Comparison of ENCODE assay signal across 21 mouse cellular contexts in genomic region chr7:112310017-112310360, GRCm38 (mm10).
DNase-seq lines count a peak whose midpoint lies in the region; ATAC-seq and TF ChIP-seq lines count a peak whose summit lies in the region.
"Had no signal": no experiment of that assay in that cellular context is flagged by ENCODE, and none has a peak within 500 bp of the region (broad histone marks: within the 10 kb centered on the region; RNA-seq: fewer than 3 reads in every experiment).

No protein-coding gene starts in this region.

- no peak for DNase-seq in heart, adult 9 months (ENCODE audit: low spot score in 2 of 2)
- peak; percentile 47 for DNase-seq in kidney, postnatal 14 days
- no peak for DNase-seq in kidney, postnatal 4 days
- no peak for DNase-seq in lung, postnatal 0 days (ENCODE audit: low spot score)
- DNase-seq in lung, postnatal 14 days = no peak
- no peak for DNase-seq in embryo, embryonic 10 days (ENCODE audit: low spot score)
- no peak for DNase-seq in ovary, postnatal 10 days (ENCODE audit: low spot score)
- DNase-seq: adrenal gland, postnatal 25 days; cerebellum, adult 11-12 months; liver, postnatal 0 days; right cerebral cortex, adult 18-20 months; thymus, adult 2 months had no signal

- no peak for TF ChIP-seq EP300 in lung, postnatal 0 days (IDR thresholded peaks at IDR 0.05)

- peaks cover 99% of the 10 kb centered on the region for H3K36me3 ChIP-seq in heart, embryonic 13.5 days
- peaks cover 19% of the 10 kb centered on the region for H3K36me3 ChIP-seq in lung, postnatal 0 days (ENCODE audit: insufficient read depth, low read length)
- H3K36me3 ChIP-seq: embryonic facial prominence, embryonic 15.5 days; hindbrain, embryonic 10.5 days; limb, embryonic 10.5 days; midbrain, embryonic 13.5 days; neural tube, embryonic 12.5 days had no signal

- no peak overlapping the region for H3K4me3 ChIP-seq in heart, embryonic 13.5 days
- H3K4me3 ChIP-seq in lung, postnatal 0 days (ENCODE audit: low read depth, low read length) = no peak overlapping the region
- H3K4me3 ChIP-seq: embryonic facial prominence, embryonic 15.5 days; hindbrain, embryonic 10.5 days; limb, embryonic 10.5 days; midbrain, embryonic 13.5 days; neural tube, embryonic 12.5 days had no signal

- no peak overlapping the region for H3K4me2 ChIP-seq in heart, embryonic 13.5 days
- no peak overlapping the region for H3K4me2 ChIP-seq in lung, postnatal 0 days (replicated peaks; ENCODE audit: low read depth, low read length)
- H3K4me2 ChIP-seq: embryonic facial prominence, embryonic 15.5 days; midbrain, embryonic 13.5 days; neural tube, embryonic 12.5 days had no signal

- 65% methylated on average over 4 of the region's 4 CpGs for WGBS in heart, embryonic 13.5 days
- WGBS in lung, postnatal 0 days = 59% methylated on average over 4 of the region's 4 CpGs

- TF ChIP-seq CTCF in lung, postnatal 0 days (IDR thresholded peaks at IDR 0.05) = no peak

- H3K9ac ChIP-seq in heart, embryonic 13.5 days = no peak overlapping the region
- no peak overlapping the region for H3K9ac ChIP-seq in lung, postnatal 0 days (replicated peaks; ENCODE audit: low read depth)
- H3K9ac ChIP-seq: embryonic facial prominence, embryonic 15.5 days; liver, postnatal 0 days; midbrain, embryonic 13.5 days; neural tube, embryonic 12.5 days had no signal

- H3K27ac ChIP-seq in heart, embryonic 13.5 days (replicated peaks) = peak overlapping the region; percentile 73
- H3K27ac ChIP-seq in lung, postnatal 0 days (ENCODE audit: low read length) = 0 out of 2 replicates have a peak overlapping the region, but pooled peaks have one; percentile 63
- H3K27ac ChIP-seq: embryonic facial prominence, embryonic 15.5 days; hindbrain, embryonic 10.5 days; hindbrain, postnatal 0 days; kidney, postnatal 0 days; limb, embryonic 10.5 days; midbrain, embryonic 13.5 days; neural tube, embryonic 12.5 days had no signal

- ATAC-seq in heart, embryonic 13.5 days (ENCODE audit: extremely low read depth, insufficient number of reproducible peaks, low FRiP score, low TSS enrichment) = no peak
- peak; percentile 13 for ATAC-seq in lung, postnatal 0 days
- ATAC-seq: forebrain, embryonic 16.5 days; hindbrain, postnatal 0 days; liver, postnatal 0 days; midbrain, embryonic 13.5 days had no signal

- H3K27me3 ChIP-seq in heart, embryonic 13.5 days (replicated peaks) = no peaks in the 10 kb centered on the region
- no peaks in the 10 kb centered on the region for H3K27me3 ChIP-seq in lung, postnatal 0 days (replicated peaks; ENCODE audit: insufficient read depth, low read length)
- H3K27me3 ChIP-seq: embryonic facial prominence, embryonic 15.5 days; midbrain, embryonic 13.5 days; neural tube, embryonic 12.5 days had no signal

- peaks cover 83% of the 10 kb centered on the region for H3K4me1 ChIP-seq in heart, embryonic 13.5 days
- no peaks in the 10 kb centered on the region for H3K4me1 ChIP-seq in lung, postnatal 0 days (ENCODE audit: insufficient read depth, low read depth, low read length)

- no peaks in the 10 kb centered on the region for H3K9me3 ChIP-seq in heart, embryonic 13.5 days
- no peaks in the 10 kb centered on the region for H3K9me3 ChIP-seq in lung, postnatal 0 days (ENCODE audit: low read length)
- H3K9me3 ChIP-seq: embryonic facial prominence, embryonic 15.5 days; hindbrain, embryonic 10.5 days; limb, embryonic 10.5 days; midbrain, embryonic 13.5 days; neural tube, embryonic 12.5 days had no signal
